Mouse (Mus musculus) cerebellum, adult (tissue): ENCODE measurements at regions not wholly inside any gene's neighbourhood (a gene's known extent, or its start where the extent isn't known, plus 50 kb on each side); places are given as distances from the start of the nearest gene placed in this dataset.

ENCODE experiments used
- ATAC-seq: cut with Nextera tagmentation; 2 replicates; pipeline ENCODE4 v1.9.2; 2017; ENCODE audit warnings: mild to moderate bottlenecking, moderate library complexity, mixed read lengths; ENCODE audit not compliant: insufficient number of reproducible peaks, low FRiP score, low TSS enrichment

DNA sequence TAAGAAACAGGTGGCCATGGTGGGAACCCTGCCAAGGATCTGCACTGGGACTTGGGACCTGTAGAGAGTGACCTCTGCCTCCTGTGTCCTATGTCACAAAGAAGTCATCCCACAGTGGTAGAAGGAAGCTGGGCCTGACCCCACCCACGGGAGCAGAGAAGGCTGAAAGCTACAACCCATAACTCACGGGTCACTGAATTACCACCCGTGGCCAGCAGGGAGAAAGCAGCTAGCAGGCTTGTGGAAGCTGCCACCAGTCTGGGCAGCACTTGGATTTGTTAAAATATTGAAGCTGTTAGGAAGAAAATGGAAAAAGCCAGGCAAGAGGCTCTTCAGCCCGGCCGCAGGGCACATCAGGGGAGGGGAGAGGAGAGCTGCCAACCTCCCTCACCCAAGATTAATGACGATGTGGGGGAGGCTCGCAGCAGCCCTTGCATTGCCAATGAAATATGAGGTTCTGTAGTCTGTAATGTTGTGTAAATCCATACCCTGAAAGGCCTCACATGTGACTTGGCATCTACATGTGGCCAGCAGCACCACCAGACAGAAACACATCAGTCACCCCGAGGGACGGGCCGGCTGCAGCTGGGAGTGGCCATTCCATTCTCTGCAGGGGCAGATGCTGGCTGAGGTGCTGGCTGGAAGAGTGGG, 94.5 kb downstream of the Olfm1 start:
- ATAC-seq = no peak

DNA sequence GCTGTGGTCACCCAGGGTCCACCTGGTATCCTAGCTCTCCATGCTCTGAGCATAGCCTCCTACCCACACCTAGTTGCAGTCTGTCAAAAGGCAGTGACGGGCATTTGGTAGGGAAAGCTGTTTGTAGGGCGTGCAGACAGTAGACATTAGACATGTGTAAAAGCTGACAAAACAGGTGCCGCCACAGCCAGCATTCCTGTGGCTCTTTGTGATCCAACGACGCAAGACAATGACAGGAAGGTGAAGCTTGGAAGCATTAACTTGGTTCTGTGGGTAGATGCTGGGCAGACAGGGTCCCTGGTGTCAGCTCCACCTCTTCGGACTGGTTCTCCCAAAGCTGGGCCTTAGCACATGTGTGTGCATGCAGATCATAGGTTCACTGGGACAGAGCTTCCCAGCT, 96.5 kb downstream of the Olfm1 start:
- ATAC-seq = no peak

DNA sequence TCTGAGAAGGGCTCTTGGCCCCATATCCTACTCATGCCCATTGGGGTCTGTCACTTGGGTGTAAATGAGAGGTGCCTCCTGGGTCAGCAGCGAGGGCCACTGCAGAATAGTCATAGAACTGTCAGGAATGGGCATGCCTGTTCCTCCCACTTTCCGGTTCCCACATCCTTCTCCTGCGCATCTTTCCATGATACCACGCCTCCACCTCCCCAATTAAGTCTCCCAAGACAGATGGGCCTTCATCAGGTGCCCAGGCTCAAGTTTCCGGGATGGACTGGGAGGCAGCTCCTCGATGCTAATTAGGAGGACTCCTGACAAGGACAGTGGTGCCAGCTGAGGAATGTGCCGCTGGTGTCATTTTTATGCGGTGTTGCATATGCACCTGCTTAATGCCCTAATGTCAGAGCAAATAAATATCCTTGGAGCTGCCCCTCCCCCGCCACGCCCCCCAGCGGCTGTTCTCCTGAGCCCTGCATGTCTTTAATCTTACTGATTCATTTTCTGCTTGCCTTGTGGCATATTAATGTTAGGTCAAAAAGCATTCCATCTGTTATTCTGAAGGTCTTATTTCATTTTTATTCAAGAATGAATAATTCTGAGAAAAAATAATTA, 97.2 kb downstream of the Olfm1 start:
- no peak for ATAC-seq

DNA sequence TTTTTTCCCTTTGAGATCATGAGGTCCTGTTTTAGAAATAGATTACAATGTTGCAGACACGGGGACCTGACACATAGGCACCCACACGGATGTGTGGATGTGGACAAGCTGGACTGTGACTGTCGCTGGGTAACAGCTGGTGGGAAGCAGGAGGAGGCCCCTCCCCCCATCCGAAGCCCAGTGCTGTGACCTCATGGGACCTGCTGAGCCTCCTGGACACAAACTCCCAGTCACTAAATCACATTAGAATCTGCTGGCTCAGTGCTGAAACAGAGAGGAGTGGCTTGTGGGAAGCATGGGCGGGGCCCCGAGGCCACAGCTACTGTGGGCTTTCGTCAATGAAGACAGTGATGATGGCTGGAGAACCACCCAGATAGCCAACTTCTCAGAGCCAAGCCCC, 101.7 kb downstream of the Olfm1 start:
- no peak for ATAC-seq

DNA sequence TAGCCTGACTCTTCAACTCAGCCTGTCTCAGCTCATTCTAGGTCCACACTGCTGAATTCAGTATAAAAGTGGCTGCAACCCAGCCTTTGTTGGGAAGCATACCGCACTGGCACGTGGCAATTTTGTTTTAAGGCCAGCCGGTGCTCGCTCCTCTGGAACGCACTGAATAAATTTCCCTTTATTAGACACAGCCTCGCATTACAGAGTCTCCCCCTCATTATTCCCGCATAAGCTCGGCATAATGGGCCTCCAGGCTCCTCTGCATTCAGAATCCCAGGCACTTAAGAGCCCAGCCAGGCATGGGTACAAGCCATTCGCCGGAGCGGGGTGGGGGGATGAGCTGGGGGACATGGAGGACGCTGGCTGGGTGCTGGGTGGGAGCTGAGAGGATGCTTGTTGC, 103.4 kb downstream of the Olfm1 start:
- ATAC-seq = no peak

DNA sequence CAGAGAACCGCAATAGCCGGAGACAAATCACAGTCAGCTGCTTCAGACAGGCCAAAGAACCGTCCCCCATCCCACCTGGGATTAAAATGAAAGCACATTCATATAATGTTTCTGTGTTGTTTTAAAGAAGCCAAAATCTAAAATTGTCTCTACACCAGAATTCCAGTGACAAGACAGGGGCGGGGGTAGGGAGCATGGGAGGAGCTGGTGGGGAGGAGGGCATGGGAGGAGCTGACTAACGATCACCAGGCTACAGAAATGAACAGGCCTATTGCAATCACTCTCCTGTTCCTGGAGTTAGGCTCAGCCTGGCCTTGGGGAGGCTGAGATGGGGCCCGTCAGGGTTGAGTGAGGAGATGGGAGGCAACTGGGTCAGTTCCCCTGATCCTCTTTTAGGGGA, 105.9 kb downstream of the Olfm1 start:
- ATAC-seq = no peak

DNA sequence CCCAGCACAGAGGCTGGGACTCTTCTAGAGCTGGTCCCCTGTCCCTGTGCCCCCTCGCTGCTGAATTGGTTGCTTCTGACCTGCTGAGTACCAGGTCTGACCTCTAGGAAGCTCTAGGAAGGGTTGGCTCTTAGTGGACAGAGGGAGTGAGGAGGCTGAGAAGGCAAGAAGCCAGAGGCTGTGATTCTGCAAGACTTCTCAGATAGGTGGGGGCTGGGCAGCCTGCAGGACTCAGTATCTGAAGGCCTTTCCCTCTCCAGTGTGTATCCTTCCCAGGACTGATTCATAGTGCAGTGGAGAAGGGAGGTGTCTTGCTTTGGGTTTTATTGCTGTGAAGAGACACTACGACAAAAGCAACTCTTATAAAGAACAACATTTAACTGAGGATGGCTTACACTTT, 106.6 kb downstream of the Olfm1 start:
- ATAC-seq = no peak

DNA sequence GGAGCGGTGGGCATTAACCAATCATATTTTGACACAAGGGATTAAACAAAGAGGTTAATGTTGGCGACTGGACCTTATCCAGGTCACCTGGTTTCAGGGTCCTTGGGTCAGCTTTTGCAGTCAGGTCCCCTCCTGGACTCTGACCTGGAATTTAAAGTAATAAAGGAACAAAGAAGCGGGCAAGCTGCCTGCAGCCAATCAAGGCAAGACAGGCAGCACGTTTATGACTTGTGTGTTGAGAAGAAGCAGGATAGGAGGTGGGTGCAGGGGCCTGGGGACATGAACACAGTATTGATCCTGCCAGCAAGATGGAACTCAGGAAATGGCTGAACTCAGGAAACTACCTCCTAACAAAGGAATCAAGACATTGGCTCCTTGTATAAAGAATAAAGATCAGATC, 108.5 kb downstream of the Olfm1 start:
- no peak for ATAC-seq

DNA sequence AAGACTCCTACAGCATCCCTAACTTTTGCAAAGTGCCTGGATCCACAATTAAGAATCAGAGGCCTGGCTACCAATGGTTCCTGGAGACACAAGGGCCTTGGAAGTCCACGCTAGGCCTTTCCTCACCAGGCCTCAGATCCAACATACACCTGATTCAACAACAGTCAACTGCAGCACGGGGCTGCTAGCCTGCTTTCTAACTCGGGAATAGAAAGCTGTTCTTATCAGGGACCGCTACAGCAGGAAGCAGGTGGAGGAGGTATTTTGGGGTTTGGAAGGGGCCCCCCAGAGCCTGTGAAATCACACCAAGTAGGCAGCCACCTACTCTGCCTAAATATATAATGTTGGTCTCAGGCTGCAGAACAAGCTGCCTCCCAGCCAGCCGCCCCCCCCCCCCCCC, 111.1 kb downstream of the Olfm1 start:
- ATAC-seq = no peak

DNA sequence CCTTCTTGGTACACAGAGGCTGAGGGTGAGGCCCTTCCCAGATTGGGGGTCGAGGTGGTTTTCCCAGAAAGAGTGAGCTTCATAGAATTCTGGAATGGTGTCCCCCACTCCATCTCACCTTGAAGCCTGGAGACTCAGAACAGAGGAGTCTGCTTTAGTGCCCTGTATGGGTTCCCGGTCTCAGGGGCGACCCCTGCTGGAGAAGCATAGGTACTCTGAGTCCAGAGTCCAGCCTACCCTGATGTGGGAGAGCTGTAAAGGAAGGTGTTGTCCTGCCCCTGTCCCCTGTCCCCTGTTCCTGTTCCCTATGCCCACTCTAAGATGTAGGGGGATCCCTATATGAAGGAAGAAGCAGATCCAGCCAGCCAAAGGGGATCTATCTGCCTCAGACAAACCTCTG, 111.9 kb downstream of the Olfm1 start:
- no peak for ATAC-seq

DNA sequence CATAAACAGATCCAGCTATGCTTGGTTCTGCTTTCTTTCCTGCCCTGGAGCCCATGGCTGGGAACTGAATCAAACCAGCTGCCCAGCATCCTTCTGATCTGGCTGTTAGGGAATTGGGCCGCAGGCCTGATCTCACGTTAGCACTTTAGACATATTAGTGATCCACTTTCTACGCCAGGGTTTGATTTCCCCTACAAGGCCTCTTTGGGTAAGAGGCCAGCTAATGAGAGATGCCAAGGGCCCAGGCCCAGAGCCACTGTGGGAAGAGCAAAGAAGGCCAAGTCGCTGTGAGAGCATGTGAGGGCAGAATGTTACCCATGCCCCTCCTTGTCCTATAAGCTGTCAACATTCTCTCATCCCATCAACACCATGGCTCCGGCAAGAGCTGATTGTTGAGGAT, 116.3 kb downstream of the Olfm1 start:
- ATAC-seq = no peak

DNA sequence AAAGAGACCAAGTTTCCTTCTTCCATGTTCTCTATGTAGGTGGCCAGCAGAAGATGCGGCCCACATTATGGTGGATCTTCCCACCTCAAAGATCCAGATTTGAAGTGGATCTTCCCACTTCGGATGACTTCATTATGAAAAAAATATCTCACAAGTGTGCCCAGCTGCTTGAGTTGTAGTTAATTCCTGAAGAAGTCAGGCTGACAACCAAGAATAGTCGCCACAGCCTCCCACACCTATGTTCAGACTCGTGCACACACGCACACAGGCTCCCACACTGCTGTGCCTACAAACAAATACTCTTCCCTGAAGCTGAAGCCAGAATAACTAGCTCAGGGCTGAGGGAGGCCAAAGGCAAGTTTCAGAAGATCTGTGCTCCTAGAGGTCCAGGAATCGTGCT, 119.4 kb downstream of the Olfm1 start:
- ATAC-seq = no peak

DNA sequence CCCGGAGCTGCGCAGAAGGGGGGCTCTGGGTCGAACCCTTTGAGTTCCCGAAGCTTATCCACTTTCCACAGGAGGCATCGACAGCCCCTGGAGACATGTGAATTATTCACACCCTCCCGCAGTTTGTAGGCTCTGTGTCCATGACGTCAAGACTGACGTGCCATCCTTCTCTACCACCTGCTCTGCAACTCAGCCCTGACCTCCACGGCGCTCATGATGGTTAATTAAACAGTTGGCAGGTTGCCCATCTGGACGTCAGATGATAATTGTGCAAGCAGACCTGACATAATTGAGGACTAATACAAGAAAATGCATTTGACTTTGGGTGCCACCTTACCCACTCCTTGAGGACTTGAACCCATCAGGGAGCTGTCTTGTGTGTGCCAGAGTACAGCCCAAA, 121.1 kb upstream of the Ppp1r26 start:
- ATAC-seq = no peak

DNA sequence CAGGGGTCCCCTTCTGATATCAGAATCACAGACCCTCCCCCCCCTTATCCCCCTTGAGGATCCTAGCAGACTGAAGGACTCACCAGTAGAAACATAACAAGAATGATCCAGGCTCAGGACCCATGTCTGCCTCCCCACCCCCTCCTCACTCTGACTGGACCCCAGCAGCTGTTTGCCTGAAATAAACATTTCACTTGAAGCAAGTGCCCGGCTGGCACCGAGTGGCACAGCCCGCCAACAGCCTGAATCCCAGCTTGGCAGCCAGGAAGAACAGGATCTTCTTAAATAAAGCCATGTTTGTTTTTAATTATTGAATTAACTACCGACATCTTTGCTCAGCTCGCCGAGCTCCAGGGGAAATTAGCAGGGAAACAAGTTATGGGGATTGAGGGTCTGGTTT, 120.5 kb upstream of the Ppp1r26 start:
- ATAC-seq = no peak

DNA sequence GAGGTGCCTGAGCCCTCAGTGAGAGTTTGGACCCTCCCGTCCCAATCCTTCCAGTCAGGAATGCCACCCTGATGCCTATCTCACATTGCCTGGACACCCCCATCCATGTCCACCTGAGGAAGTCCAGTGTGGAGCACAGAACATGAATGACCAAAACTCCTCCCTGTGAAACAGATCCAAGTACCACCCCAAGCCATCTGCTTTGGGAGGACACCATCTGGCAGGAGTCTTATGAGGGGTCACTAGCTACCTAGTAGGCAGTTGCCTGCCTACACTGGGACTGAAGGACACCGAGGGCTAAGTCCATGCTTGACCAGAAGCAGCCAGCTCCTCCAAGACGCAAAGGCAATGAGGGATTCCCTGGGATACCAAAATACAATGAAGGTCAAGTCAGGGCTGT, 119.9 kb upstream of the Ppp1r26 start:
- peak; percentile 57; the same call in 1 of the 2 replicates for ATAC-seq

DNA sequence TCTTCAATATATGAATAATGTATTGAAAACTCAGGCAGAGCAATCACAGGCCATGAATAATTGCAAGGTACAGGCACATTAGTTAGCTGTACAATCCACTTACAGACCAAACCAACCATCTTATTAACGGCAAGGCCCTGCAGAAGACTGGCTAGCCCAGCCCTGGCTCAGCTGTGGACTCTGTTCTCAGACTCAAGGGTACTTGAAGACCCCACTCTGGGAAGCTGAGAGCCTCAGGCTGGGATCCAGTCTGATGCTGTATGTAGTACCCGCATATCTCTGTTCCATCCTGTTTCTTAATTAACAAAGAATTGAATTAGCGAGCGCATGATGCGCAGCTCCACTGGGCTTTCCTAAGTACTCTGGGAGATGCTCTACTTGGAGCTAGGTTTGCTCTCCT, 117.5 kb upstream of the Ppp1r26 start:
- ATAC-seq = no peak

DNA sequence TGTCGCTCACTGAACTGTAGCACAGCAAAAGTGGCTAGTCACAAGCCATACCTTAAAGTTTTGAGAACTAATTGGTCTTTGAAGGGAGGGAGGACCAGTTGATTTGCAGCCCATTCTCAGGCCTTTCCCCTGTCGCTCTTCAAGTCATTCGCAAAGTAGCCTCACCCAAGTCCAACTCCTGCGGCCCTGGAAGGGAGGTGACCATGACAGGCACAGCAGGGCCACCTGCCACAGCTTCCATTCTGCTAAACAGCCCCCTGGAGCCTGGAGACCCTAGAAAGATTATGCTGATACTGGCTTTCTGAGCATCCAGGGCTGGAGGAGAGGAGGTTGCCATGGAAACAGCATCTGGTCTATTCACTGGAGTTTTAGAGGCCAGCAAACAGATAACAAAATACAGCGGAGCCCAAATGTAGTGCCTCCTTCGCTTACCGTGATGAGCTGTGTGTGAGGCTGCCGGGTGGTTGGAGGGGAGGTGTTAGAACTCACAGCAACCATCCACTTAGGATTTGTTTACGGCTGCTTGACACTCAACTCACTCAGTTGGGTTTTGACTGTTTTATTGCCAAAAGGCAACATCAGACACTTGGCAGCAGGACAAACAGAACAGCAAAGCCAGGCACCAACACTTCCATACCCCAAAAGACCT, 111.3 kb upstream of the Ppp1r26 start:
- no peak for ATAC-seq

DNA sequence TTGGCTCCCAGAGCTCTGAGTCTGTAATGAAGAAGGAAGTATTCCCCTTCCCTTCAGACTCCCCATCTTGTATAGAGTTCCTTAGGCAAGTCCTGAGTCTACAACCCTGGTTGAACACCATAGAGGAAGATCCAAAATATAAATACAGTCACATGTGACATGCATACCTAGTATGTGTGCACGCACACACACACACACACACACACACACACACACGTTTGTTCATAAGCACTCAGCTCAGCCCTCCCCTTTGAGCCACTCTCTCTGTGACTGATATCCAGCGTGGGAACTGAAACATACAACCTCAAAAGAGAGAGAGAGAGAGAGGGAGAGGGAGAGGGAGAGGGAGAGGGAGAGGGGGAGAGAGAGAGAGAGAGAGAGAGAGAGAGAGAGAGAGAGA, 110.8 kb upstream of the Ppp1r26 start:
- ATAC-seq = no peak

DNA sequence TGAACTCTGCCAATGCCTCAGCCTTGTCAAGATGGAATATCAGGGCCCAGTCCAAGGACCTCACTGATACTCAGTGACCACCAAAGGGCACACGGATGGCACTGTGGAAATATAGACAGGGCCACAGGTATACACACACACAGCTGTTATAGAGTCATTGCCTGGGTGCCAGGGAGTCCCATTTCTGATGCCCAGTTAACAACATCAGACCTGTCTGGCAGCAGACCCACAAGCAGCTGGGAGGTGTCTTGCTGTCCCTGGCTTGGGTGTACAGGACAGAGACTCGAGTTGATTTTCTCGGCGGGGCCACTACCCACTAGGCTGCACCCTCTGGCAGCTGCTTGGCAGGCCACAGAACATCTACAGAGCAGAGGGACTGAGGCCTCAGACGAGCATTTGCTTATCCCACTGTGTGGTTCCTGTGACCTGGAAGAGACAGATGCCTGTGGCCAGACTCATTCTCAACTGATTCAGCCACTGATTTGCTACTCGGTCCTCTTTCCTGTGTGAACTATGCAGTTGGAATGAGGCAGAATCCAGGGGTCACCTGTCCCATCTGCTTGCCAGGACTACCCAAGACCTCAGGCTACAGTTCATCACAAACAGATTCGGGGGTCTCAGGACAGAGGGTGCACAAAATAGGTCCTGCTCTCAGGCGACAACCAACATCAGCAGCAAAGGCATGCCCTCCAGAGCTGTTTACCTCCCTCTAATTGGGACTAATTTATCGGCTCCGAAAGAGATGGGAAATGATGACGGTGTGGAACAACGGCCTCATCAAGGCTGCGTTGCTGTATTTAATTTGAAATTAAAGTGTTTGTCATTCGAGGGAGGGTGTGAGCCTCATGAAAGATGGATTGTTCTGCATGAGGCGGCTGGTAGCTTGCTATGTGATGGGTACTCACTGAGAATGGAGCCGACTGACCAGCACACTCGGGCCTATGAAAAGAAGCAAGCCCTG, 110.0 kb upstream of the Ppp1r26 start:
- no peak for ATAC-seq

DNA sequence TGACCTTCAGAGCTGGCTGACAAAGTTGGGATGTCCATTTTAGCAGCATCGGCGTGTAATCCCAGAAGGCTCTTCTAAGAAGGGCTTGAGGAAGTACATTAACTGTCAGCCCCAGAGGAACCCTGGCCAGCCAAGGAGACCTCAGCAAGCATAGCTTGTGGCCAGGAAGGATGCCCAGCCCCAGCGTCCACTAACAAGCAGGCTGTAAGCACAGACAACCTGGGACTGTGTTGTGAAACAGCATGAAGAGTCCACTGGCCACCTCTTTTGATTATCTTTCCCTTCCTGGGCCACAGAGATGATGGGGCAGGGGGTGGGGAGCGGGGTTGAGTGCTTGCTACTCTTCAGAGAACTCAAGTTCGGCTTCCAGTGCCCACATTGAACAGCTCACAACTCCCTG, 109.0 kb upstream of the Ppp1r26 start:
- ATAC-seq = no peak

DNA sequence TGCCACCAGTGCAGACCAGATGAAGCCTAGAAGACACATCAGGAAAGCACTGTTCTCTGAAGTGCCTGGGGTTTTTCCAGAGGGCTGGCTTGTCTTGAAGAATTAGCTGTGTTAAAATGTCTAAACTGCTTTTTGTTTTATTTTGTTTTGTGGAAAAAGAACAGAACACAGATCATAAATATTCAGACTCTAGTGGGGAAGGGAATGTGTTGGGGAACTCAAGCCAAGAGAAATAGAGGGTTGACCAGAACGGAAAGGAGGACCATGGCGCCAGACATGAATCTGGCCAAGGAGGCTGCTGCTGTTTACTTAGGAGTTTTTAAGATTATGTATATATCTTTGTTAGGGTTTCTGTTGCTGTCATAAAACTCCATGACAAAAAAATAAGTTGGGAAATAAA, 105.3 kb upstream of the Ppp1r26 start:
- ATAC-seq = no peak
